Mouse (Mus musculus) olfactory bulb, adult 2 months (tissue): Measurements from ENCODE around the gene Hist1h3d.

ENCODE experiments used
- CTCF ChIP-seq: fragments of 200-500 bp; IDR thresholded peaks from 2 replicates; pipeline ENCODE4 v1.5.1; 2012; ENCODE audit warnings: low read depth, mild to moderate bottlenecking, low read length, moderate library complexity; ENCODE audit not compliant: insufficient read depth
- POLR2A ChIP-seq: fragments of 200-500 bp; IDR thresholded peaks from 2 replicates; pipeline ENCODE4 v1.6.1; 2012; ENCODE audit warnings: mild to moderate bottlenecking, low read depth, low read length, moderate library complexity; ENCODE audit not compliant: insufficient read depth

GRCm38 (mm10) chr13:23554393-23554792 lies 21.2 kb upstream of the Hist1h3d start:
- TF ChIP-seq POLR2A (no peak), CTCF (no peak)
